Mouse (Mus musculus) megakaryocyte progenitor cell, adult 5-6 weeks (primary cell): ENCODE data around the gene Pdcd6. TPM values are rescaled to one million over a fixed set of nuclear protein-coding genes. Genes with fewer than 3 reads are reported as not detected.

Experiments
- ATAC-seq: replicated peaks from 2 replicates; pipeline ENCODE4 v1.8.0; 2016; ENCODE audit warnings: mild to moderate bottlenecking, moderate TSS enrichment, inconsistent platforms; ENCODE audit not compliant: poor library complexity
- total RNA-seq, 2 experiments: library from RNA; stranded (forward) in 1 of 2; stranded (reverse) in 1 of 2; fragments of 157-497, 149-512 nt in 1 of 2; fragments of 200-1000 nt in 1 of 2; gene quantifications; 2 replicates each; pipeline versions ENCODE4 v1.2.3 to v1.2.4; 2015 to 2017

Gene Pdcd6
- total RNA-seq (2015), result 160 and 162 TPM in 2 replicates
- total RNA-seq (2017), result 112 and 116 TPM in 2 replicates

DNA sequence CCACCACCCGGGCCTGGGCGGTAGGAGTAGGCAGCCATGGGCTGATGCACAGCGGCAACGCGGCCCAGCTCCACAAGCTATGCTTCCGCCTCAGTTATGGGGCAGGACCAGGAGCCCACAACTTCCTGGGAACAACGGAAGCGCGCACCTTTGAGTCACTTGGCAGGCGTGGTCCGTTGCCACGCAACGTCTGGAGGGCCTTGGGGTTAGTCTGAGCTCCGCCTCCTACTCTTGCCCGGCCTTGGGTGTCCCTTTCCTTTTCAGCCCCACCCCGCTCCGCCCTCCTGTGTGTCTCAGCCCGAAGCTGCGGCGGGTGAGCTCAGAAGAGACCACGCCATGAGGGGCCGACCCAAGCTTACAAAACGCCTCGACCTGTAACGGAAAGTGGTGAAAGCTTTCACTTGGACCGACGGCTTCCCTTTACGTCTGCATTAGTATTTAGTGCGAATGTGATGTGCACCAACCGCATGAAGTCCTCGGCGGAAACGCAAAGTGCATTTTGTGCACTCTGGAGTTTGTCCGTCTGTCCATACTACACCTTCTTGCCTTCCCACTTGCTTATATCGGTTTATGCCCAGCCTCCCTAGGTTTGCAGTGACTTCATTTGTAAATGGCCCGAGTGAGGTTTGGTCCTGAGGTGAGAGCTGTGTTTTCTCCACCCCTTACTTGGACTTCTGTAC, at the start of gene Pdcd6:
Gene Pdcd6, minus strand, starts transcription at position 411 of the 680 bp plus-strand sequence.
- ATAC-seq, result peak; percentile 95

- peak; percentile 35 for ATAC-seq
Observed at GRCm38 (mm10) chr13:74363859-74364235, 46.5 kb upstream of the Pdcd6 start, which contains the start of gene Lrrc14b. TSS of gene Lrrc14b (minus strand) at chr13:74364005.

DNA sequence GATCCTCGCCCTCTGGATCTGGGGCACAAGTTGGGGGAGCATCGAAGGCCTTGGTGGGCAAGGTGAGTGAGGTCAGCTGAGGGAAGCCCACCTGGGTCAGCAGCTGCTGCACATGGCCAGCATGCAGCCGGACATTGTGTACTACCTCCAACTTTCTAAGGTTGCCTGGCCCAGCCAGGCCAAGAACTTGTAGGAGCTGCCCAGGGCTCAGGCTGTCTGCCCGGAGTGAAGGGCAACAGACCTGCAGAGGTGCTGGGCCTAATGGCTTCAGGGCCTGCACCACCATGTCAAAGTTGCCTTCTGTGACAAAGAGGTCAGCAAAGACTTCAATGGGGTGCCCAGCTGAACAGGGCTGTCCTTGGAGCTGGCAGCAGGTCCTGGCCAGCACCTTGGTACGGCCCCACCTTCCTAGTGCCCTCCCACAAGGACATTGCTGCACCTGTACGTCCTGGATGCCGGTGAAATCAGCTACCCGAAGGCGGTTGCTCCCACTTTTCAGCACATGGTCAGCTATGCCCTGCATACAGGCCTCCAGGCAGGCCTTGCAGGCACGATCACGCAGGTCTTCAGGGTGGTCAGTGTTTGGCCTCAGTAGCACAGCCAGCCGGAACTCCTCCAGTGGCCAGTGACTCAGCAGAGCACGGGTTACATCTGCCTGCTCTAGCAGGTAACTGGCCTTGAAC, 45.9 kb upstream of the Pdcd6 start:
- ATAC-seq, result peak; percentile 37

DNA sequence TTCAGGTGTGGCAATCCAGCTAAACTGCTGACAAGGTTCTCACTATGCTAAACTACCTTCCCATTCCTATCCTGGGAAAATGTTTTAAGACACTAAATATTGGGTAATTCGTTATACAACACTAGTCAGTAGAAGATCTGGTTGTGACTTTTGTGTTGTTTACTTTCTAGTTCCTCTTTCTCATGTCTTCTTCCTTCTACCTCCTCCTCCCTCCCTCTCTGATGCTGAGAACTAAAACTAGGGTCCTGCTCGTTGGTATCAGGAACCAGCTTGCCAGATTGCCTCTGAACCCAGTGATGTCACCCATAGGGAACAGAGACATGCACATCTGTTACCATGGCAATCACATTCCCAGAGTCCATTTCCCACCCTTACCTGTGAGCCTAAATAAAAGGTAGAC, 44.8 kb upstream of the Pdcd6 start:
- ATAC-seq, result peak; percentile 66

DNA sequence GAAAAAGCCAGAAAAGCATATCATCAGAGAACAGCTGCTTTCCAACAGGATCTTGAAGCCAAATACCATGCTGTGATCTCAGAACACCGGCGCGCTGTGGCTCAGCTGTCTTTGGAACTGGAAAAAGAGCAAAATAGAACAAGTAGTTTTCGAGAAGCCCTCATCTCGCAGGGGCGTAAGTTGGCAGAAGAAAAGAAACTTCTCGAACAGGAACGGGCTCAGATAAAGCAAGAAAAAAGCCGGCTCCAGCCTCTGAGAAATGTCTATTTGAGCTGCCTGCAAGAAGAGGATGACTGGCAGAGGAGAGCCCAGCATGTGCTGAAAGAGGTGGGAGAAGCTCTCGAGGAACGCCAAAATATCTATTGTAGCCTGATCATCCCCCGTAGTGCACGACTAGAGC, 39.1 kb upstream of the Pdcd6 start:
- ATAC-seq, result no peak

DNA sequence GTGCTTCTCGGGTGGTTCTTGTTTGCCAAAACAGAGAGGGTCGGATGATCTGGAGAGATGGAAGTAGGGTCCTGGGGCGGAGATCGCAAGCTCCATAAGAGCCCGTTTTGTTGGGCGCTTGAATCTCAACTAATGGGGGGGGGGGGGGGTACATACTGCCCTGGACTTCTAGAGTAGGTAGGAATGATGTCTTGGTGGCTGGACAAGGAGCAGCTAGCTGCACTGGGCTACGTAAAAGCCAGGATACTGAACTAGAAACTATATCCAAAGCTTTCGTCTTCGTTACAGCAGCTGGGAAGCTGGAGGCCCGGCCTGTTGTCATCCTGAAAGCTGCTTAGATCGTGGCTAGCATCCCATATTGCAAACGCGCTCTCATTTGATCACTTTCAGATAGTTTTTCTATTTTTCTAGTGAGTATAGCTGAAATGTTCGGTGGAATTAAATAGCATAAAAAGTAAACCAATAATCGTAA, 33.1 kb upstream of the Pdcd6 start:
- ATAC-seq, result 0 out of 2 replicates have a peak, but pooled peaks have one; percentile 7

- peak; percentile 94 for ATAC-seq
Observed at GRCm38 (mm10) chr13:74349566-74350434, 32.4 kb upstream of the Pdcd6 start, which contains the start of the genes Sdha and Ccdc127. TSS of gene Sdha (minus strand) at chr13:74350280. TSS of gene Ccdc127 (plus strand) at chr13:74350309.

DNA sequence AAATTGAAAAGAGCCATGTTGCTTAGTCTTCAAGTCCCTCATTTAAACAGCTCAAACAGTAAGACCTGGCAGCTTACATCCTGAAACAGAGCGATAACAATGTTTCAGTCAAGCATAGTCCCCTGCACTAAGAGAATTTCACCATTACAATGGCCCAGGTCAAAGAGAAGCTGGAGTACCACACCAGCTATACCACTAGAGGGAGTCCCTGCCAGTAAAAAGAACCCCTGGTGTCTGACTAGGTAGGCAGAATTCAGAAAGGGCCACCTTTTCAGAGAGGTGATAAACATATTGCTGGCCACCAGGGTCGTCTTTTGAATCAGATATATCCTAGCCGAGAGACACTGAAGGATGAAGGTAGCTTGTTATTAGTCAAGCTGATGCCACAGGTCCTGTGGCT, 23.7 kb upstream of the Pdcd6 start:
- peak; percentile 100 for ATAC-seq

DNA sequence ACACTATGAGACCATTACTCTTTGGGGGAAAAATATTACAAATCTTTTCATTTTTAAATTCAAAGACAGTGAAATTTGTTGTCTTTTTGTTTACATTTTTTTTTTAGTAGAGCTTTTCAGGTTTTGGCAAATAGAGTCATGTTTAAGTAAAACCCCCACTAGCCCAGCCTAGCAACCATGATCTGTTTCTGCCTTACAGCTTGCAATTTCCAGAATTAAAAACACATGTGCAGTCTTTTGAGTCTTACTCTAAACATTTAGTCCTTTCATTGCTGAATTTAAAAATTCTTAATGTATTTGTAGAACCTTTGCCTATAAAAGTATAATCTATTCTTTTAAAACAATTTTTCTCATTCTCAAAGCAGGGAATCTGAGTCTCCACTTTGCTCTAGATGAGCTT, 11.9 kb upstream of the Pdcd6 start:
- ATAC-seq, result no peak

GRCm38 (mm10) chr13:74316789-74317169, 601 bp downstream of the Pdcd6 start:
- ATAC-seq, result no peak; the same call in 1 of the 2 replicates

DNA sequence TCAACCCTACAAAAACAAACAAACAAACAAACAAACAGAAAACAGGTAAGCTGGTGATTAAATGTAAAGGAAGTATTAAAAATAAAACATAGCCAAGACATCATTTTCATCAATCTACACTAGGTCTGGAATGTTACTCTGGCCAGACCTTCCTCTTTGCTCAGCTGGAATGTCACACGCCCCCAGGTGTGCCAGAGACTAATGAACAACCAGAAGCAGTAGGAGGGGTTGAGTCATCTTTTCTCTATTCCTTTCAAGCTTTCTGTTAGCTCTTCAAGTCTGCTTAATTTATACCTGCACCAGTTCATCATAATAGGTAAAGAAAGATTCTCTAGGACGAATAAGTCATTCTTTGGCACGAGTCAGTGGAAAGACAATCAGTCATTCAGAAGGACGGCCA, 994 bp downstream of the Pdcd6 start:
- no peak for ATAC-seq

- ATAC-seq, result no peak
Observed at GRCm38 (mm10) chr13:74314616-74315015, 2.8 kb downstream of the Pdcd6 start.

DNA sequence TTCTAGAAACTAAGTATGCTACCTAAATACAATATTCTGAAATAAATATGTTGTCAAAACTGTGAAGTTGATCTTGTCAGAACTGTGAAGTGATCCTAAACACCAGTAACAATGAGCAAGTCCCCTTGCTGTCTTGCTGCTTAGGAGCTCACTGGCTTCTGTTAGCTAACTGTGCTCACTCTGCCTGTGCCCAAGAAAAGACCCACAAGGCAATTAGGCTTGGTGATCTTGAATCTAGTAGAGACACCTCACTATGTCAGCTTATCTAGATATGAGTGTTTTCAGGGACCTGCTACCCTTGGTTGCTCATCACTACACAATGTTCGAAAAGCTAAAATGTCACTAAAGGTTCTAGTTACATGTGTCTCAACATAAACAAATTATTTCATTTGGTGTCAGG, 11.6 kb downstream of the Pdcd6 start:
- no peak for ATAC-seq

DNA sequence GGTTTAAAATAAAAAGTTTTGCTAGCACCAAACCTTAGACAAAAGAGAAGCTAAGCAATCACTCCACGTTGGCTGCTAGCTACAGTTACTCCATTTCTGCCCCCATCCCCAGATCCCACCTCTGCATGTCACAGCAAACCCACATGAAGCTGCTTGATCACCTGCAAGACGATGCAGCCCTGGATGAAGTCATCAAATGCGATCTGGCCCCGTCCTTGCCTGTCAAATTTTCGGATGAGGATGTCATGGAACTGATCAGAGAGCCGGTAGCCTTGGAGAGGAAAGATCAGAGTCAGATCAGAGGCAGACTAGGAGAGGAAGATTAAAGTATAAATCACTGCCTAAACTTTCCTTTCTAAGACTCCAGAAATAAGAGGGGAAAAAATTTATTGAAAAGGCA, 12.0 kb downstream of the Pdcd6 start:
- no peak for ATAC-seq

- peak; percentile 40 for ATAC-seq
Observed at GRCm38 (mm10) chr13:74302050-74303037, 15.0 kb downstream of the Pdcd6 start.

- no peak; the same call in 1 of the 2 replicates for ATAC-seq
Observed at GRCm38 (mm10) chr13:74301607-74301984, 15.8 kb downstream of the Pdcd6 start.

GRCm38 (mm10) chr13:74300925-74301606, 16.3 kb downstream of the Pdcd6 start:
- peak; percentile 98 for ATAC-seq

DNA sequence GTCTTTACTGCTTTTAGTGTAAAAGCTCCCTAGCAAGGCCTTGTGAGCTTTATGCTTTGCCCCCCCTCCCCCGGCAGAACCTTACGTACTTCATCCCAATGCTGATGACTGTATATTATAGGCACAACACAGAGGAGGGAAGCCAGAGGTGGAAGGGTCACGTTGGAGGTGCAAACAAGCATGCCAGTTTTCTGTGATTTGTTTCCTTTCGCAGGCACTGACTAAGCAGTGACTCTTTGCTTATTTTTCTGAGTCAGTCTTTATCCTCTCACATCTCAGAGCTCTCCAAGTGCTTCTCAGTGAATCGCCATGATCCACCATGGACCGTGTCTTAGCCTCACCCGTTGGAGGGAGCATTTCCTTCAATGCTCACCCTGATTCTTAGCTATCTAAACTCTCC, 21.0 kb downstream of the Pdcd6 start:
- no peak for ATAC-seq

- ATAC-seq, result peak; percentile 99
Observed at GRCm38 (mm10) chr13:74292167-74292566, 25.2 kb downstream of the Pdcd6 start, which contains the start of gene Ahrr. TSS of gene Ahrr (minus strand) at chr13:74292331.
